Mouse (Mus musculus) urinary bladder, adult 18-20 months (tissue): Measurements from ENCODE around the gene Dcaf5.

ENCODE experiments used
- DNase-seq, 2 experiments: peaks; one replicate each; pipeline ENCODE4 v3.0.0; 2022; ENCODE audit warnings: low spot score in 2 of 2, mixed read lengths in 2 of 2

Gene Dcaf5

GRCm38 (mm10) chr12:80407824-80408223 is 28.6 kb downstream of the Dcaf5 start:
- no peak for DNase-seq

DNA sequence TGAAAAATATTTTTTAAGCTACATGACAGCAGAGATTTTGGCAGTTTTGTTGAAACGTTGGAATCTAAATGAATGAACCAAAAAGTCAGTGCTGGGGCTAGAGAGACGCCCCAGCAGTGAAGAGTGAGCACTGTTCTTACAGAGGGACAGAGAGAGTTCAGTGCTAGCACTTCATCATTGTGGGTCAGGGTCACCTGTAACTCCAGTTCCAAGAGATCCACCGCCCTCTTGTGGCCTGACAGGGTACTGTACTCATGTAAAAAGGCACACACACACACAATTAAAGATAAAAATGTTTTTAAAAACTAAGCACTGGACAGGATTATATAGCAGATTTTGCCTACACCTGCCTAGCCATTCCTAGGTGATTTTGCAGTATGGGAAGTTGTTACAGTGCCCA is 29.8 kb downstream of the Dcaf5 start:
- DNase-seq = no peak

- DNase-seq = no peak
Observed at GRCm38 (mm10) chr12:80404139-80404538, 32.3 kb downstream of the Dcaf5 start.

- DNase-seq = no peak
Observed at GRCm38 (mm10) chr12:80399147-80399546, 37.3 kb downstream of the Dcaf5 start.

DNA sequence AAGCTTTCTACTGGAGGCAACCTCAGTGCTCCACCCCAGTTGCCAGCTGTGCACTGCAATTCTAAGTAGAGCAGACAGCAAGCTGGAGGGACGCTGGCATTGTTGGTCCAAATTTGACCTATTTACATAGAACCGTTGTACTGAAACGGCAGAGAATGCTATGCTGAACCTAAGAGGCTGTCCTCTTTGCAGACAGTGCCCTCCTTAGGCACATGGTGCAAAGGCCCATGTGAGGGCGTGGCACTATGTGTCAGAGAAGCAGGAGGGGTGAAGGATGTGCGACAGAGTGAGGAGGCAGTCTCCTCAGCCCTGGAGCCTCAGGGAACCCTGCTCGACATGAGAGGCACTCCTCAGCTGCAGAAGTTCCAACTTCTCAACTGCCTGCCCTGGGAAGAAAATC is 40.0 kb downstream of the Dcaf5 start:
- no peak for DNase-seq

GRCm38 (mm10) chr12:80395270-80395669 is 41.1 kb downstream of the Dcaf5 start:
- no peak for DNase-seq

GRCm38 (mm10) chr12:80394045-80394444 is 42.4 kb downstream of the Dcaf5 start:
- DNase-seq = no peak

- DNase-seq = no peak
Observed at GRCm38 (mm10) chr12:80389448-80389847, 47.0 kb downstream of the Dcaf5 start.

GRCm38 (mm10) chr12:80387326-80387725 is 49.1 kb downstream of the Dcaf5 start:
- no peak for DNase-seq

DNA sequence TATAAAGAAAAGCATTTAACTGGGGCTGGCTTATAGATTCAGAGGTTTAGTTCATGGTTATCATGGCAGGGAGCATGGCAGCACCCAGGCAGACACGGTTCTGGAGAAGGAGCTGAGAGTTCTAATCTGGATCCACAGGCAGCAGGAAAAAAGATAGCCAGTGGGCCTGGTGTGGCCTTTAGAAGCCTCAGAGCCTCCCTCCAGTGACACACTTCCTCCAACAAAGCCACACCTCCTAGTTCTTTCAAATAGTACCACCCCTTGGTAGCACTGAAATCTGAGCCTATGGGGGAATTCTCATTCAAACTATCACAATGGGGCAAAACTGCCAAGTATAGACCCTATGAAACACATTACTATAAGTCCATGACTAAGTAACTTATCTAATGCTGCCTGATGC is 51.0 kb downstream of the Dcaf5 start:
- no peak for DNase-seq

- no peak for DNase-seq
Observed at GRCm38 (mm10) chr12:80383478-80383877, 52.9 kb downstream of the Dcaf5 start.

DNA sequence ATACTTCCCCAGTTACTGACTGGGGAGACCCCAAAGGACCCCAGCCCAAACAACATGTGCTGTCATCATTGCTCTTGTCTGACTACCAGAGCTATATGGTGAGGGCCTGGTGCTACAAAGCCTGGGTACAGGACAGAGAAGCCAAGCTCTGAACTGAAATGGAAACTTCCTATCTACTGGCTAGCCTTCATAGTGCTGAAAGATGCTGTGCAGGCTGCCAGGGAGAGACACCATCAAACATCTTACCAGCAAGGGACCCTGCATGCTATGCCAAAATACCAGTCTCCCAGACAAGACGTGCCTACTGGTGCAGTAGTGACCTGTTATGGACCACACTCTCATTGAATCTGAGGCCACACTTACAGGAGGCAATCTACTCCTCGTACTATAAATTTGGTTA is 53.6 kb downstream of the Dcaf5 start:
- DNase-seq = no peak

DNA sequence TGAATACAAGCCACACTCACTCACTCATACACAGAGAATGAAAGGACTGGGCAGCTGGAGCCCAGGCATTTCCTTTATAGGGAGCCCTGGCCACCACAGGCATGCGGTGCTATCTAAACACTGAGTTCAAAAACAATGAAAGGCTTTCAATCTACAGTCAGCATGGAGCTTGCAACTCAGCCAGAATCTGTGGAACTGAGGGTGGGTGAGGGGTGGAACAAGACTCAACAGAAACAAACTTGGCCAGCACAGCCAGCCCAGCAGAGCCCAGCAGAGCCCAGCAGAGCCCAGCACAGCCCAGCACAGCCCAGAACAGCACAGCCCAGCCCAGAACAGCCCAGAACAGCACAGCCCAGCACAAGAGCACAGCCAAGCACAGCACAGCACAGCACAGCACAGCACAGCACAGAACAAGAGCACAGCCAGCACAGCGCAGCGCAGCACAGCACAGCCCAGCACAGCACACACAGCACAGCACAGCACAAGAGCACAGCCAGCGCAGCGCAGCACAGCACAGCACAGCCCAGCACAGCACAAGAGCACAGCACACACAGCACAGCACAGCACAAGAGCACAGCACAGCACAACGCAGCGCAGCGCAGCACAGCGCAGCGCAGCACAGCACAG is 56.5 kb downstream of the Dcaf5 start:
- DNase-seq = no peak

- no peak for DNase-seq
Observed at GRCm38 (mm10) chr12:80379393-80379792, 57.0 kb downstream of the Dcaf5 start.

DNA sequence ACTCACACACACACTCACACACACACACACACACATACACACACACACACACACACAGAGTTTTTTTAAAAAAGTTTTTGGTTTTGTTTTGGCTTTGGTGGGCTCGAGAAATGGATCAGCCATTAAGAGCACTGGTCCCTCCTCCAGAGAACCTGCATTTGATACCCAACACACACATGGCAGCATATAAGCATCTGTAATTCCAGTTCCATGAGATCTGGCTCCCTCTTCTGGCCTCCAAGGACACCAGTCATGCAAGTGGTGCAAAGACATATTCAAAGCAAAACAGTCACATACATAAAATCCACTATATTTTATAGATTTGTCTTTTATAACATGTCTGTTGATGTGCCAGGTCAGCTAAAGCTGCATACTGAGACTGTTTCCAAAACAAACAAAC is 58.8 kb downstream of the Dcaf5 start:
- DNase-seq = no peak

DNA sequence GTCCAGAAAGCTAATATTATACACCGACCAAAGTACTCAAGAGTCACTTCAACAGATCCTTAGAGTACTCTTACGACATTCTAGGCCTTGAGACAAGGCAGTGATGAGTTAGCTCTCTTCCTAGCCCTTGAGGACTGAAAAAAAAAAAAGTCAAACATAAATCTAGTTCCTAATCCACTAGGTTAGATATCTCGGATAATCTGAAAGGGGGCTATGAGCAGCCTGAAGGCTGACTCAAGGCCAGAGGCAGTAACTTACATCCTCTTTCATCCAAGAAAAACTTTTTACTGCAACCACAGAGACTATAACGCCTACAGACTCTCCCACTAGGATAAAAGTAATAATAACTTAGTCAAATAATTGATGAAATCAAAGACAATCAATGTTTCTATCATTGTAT is 60.7 kb downstream of the Dcaf5 start:
- DNase-seq = no peak

DNA sequence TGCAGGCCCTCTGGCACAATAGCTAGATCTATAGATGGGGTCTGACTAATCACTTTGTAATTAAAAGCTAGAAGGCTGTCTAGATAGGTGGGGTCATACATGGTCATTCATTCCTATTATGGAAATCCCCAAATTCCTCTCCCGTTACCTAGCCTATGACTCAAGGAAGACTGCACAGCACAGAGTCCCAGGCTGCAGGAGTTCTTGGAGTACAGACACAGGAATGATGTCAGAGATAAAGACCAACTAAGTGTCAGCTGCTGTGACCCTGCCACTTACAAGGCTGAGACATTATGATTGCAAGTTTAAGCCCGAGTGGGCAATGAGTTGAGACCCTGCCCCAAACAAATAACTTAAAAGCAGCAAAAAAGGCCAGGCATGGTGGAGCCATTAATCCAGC is 61.7 kb downstream of the Dcaf5 start:
- no peak for DNase-seq

DNA sequence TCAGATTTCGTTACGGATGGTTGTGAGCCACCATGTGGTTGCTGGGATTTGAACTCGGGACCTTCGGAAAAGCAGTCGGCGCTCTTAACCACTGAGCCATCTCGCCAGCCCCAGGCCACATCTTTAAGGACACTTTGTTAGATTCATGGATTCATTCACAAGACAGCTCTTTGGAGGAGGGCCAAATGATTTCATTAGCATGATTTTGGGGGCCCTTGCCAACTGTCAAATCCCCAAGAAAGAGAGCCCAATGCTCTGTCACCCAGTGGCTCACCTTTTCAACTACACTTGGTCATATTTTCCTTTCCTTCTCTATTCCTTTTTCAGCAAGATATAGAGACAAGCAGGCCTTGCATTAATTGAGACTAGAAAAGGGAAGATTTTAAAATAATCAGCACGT is 63.5 kb downstream of the Dcaf5 start:
- no peak for DNase-seq

DNA sequence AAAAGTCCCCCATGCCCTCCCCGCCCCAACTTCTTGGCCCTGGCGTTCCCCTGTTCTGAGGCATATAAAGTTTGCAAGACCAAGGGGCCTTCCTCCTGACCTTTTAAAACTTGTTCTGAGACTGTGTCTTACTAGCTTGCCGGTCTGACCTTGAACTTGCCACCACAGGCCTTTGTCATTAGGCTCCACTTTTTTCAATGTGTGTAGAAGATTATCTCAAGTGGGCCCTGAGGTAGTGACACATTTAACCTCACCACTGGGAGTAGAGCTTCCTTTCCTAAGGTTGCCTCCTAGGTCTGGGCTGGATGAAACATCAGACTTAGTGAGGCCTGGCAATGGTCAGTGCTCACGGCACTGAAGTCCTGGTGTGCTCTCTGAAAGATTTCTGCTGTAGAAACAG is 69.2 kb downstream of the Dcaf5 start:
- DNase-seq = no peak

DNA sequence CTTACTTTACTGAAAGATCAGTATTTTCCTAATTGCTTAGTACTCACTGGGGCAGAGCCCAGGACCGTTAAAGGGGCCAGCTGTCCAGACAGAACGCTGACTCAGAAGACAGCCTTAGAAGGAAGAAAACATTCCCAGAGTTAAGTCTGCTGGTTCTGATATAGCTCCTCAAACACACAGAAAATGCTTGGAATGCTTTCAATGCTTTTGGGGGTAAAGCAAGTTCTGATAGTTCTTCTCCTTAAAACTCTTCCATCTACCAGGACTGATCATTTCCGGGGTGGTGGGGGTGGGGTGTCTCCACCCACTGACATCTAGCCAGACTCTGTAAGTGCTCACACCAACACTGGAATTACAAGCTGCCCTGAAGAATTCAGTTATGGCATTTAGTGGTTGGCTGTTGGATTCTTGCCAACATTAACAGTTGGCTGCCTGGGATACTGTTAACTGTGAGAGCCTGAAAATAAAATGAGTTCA is 70.4 kb downstream of the Dcaf5 start:
- peak in 1 of 2 experiments; percentile 6 for DNase-seq

GRCm38 (mm10) chr12:80365345-80365744 is 71.1 kb downstream of the Dcaf5 start:
- DNase-seq = no peak

- no peak for DNase-seq
Observed at GRCm38 (mm10) chr12:80361655-80362054, 74.7 kb downstream of the Dcaf5 start.

DNA sequence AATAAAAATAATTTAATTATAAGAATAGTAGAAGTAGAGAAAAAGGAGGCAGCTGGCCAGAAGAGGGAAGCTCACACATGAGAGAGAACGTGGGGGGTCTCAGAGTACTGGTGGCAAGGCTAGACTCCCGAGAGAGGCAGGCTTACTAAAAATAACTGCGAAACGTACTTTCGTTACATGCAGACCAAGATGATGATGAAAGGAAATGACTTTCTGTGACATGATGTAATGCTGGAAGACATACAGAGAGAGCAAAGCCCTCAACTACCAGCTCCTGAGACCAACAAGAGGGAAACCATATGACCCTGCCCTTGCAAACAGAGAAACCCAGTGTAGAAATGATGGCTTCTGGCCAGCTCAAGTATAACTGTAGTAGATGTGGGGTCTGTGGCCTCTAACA is 76.1 kb downstream of the Dcaf5 start:
- no peak for DNase-seq

DNA sequence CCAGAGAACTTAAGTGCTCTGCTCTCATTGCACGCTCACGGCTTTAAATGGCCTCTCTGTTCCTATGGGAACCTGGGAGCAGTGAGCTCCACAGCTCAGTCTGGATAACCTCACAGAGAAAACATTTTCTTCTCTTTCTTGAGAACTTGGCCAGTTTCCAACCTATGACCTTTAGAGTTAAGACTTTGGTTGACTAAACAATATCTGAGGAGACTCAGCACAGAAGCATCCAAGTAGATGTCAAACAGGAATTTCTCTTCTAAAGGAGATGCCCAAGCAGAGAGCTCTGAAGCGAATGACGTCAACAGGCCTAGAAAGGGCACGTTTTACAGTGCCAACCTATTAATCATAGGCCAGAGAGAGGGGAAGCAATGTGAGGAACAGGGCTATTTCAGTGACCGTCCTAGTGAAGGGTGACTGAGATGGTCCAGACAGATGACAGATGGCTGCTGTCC is 91.6 kb downstream of the Dcaf5 start:
- DNase-seq = no peak
